Mouse (Mus musculus) erythroblast, embryonic 14.5 days (primary cell): ENCODE measurements around the gene Limk2. TPM values are rescaled to one million over a fixed set of nuclear protein-coding genes. Genes with fewer than 3 reads are reported as not detected.

Experiments
- H3K27me3 ChIP-seq: 2 replicates; pipeline ENCODE4 v1.6.1; 2012; ENCODE audit warnings: inconsistent platforms; ENCODE audit not compliant: control insufficient read depth
- H3K36me3 ChIP-seq: 2 replicates; pipeline ENCODE4 v1.6.1; 2012; ENCODE audit warnings: mild to moderate bottlenecking, inconsistent platforms; ENCODE audit not compliant: control insufficient read depth
- H3K4me1 ChIP-seq: 2 replicates; pipeline ENCODE4 v1.6.1; 2012; ENCODE audit warnings: inconsistent platforms; ENCODE audit not compliant: control insufficient read depth
- H3K4me3 ChIP-seq: replicated peaks from 2 replicates; pipeline ENCODE3; 2012; ENCODE audit warnings: moderate library complexity, mild to moderate bottlenecking, inconsistent platforms
- H3K9me3 ChIP-seq: 2 replicates; pipeline ENCODE4 v1.6.1; 2012; ENCODE audit warnings: low read length, inconsistent platforms, mixed read lengths; ENCODE audit not compliant: control insufficient read depth
- GATA1 ChIP-seq: IDR thresholded peaks from 2 replicates; pipeline ENCODE4 v1.6.1; 2012; ENCODE audit warnings: low read length, inconsistent platforms, mixed read lengths
- TAL1 ChIP-seq: IDR thresholded peaks from 3 replicates; pipeline ENCODE4 v1.6.1; 2012; ENCODE audit warnings: low read length, inconsistent platforms, mixed read lengths
- polyA plus RNA-seq: library from polyadenylated mRNA; stranded (reverse); fragments of >175 nt; gene quantifications from 2 replicates; pipeline ENCODE4 v1.2.3, GENCODE M21; 2012

Limk2 gene
- polyA plus RNA-seq, 1 experiment = 1.4 TPM

GRCm38 (mm10) chr11:3346351-3346750 is 62.6 kb downstream of the Limk2 start:
- Histone ChIP-seq H3K36me3 (peaks cover 34% of the 10 kb centered on the region), H3K4me3 (no peak overlapping the region), H3K4me1 (peaks cover 8% of the 10 kb centered on the region), H3K27me3 (no peaks in the 10 kb centered on the region), H3K9me3 (no peaks in the 10 kb centered on the region)
- no peak for TF ChIP-seq TAL1
- TF ChIP-seq GATA1 = no peak

GRCm38 (mm10) chr11:3344916-3345315 is 64.1 kb downstream of the Limk2 start:
- peaks cover 23% of the 10 kb centered on the region for H3K36me3 ChIP-seq
- no peaks in the 10 kb centered on the region for H3K27me3 ChIP-seq
- peaks cover 8% of the 10 kb centered on the region for H3K4me1 ChIP-seq
- H3K4me3 ChIP-seq = no peak overlapping the region
- no peak for TF ChIP-seq TAL1
- TF ChIP-seq GATA1 = no peak
- no peaks in the 10 kb centered on the region for H3K9me3 ChIP-seq

- TF ChIP-seq TAL1 (no peak), GATA1 (no peak)
- no peak overlapping the region for H3K4me3 ChIP-seq
- peaks cover 17% of the 10 kb centered on the region for H3K36me3 ChIP-seq
- H3K9me3 ChIP-seq = no peaks in the 10 kb centered on the region
- peaks cover 3% of the 10 kb centered on the region; the same call in 1 of the 2 replicates for H3K27me3 ChIP-seq
- no peaks in the 10 kb centered on the region for H3K4me1 ChIP-seq
Measured at GRCm38 (mm10) chr11:3341476-3341875, 67.5 kb downstream of the Limk2 start.

GRCm38 (mm10) chr11:3337961-3338360 is 71.0 kb downstream of the Limk2 start:
- Histone ChIP-seq H3K4me1 (no peaks in the 10 kb centered on the region), H3K4me3 (no peak overlapping the region), H3K27me3 (peaks cover 32% of the 10 kb centered on the region), H3K9me3 (no peaks in the 10 kb centered on the region), H3K36me3 (no peaks in the 10 kb centered on the region)
- TF ChIP-seq GATA1 (no peak), TAL1 (no peak)

GRCm38 (mm10) chr11:3337173-3337955 is 71.6 kb downstream of the Limk2 start:
- Histone ChIP-seq H3K36me3 (no peaks in the 10 kb centered on the region), H3K27me3 (peaks cover 38% of the 10 kb centered on the region), H3K9me3 (no peaks in the 10 kb centered on the region), H3K4me3 (no peak overlapping the region), H3K4me1 (peaks cover 3% of the 10 kb centered on the region)
- no peak for TF ChIP-seq TAL1

GRCm38 (mm10) chr11:3336602-3337001 is 72.4 kb downstream of the Limk2 start:
- Histone ChIP-seq H3K4me1 (peaks cover 10% of the 10 kb centered on the region), H3K36me3 (no peaks in the 10 kb centered on the region), H3K9me3 (peaks cover 6% of the 10 kb centered on the region), H3K4me3 (no peak overlapping the region), H3K27me3 (peaks cover 45% of the 10 kb centered on the region)
- TF ChIP-seq GATA1 (no peak), TAL1 (no peak)

- Histone ChIP-seq H3K4me3 (no peak overlapping the region), H3K9me3 (peaks cover 6% of the 10 kb centered on the region), H3K27me3 (peaks cover 54% of the 10 kb centered on the region), H3K4me1 (peaks cover 16% of the 10 kb centered on the region), H3K36me3 (no peaks in the 10 kb centered on the region)
- no peak for TF ChIP-seq TAL1
- TF ChIP-seq GATA1 = no peak
Measured at GRCm38 (mm10) chr11:3335651-3336216, 73.3 kb downstream of the Limk2 start.

GRCm38 (mm10) chr11:3334711-3335316 is 74.2 kb downstream of the Limk2 start:
- no peak for TF ChIP-seq GATA1
- TF ChIP-seq TAL1 = no peak
- Histone ChIP-seq H3K9me3 (peaks cover 6% of the 10 kb centered on the region), H3K36me3 (no peaks in the 10 kb centered on the region), H3K4me1 (peaks cover 17% of the 10 kb centered on the region), H3K27me3 (peaks cover 63% of the 10 kb centered on the region), H3K4me3 (no peak overlapping the region)

- TF ChIP-seq TAL1 (no peak), GATA1 (no peak)
- H3K27me3 ChIP-seq = peaks cover 67% of the 10 kb centered on the region
- peaks cover 17% of the 10 kb centered on the region for H3K4me1 ChIP-seq
- H3K9me3 ChIP-seq = peaks cover 6% of the 10 kb centered on the region
- no peak overlapping the region for H3K4me3 ChIP-seq
- H3K36me3 ChIP-seq = no peaks in the 10 kb centered on the region
Measured at GRCm38 (mm10) chr11:3334141-3334710, 74.8 kb downstream of the Limk2 start.
